Mouse (Mus musculus): Measurements from ENCODE around the gene Fig4. TPM values are rescaled to one million over a fixed set of nuclear protein-coding genes. Genes with fewer than 3 reads are reported as not detected.

Fig4 gene
- polyA plus RNA-seq, 1 experiment = 11.9 TPM

- Histone ChIP-seq H3ac (ENCODE audit: control insufficient read depth, insufficient read length) (no peak overlapping the region), H3K36me3 (ENCODE audit: control insufficient read depth, insufficient read depth) (peaks cover 8% of the 10 kb centered on the region), H3K4me2 (ENCODE audit: low read depth) (no peak overlapping the region), H3K79me2 (ENCODE audit: control insufficient read depth, insufficient read depth) (no peaks in the 10 kb centered on the region), H3K4me3 (no peak overlapping the region), H3K27me3 (ENCODE audit: control insufficient read depth, insufficient read depth, insufficient read length) (no peaks in the 10 kb centered on the region)
- TF ChIP-seq TCF3 (IDR thresholded peaks at IDR 0.05; ENCODE audit: insufficient read length, low read depth) = no peak
- TF ChIP-seq POLR2AphosphoS2 (IDR thresholded peaks at IDR 0.05; ENCODE audit: insufficient read length, low read depth) = no peak
- TF ChIP-seq SRF (IDR thresholded peaks at IDR 0.05; ENCODE audit: control insufficient read depth, insufficient read length, low read depth) = no peak
- TF ChIP-seq MYOG (IDR thresholded peaks at IDR 0.05; ENCODE audit: control insufficient read depth in 1 of 3, insufficient read depth in 1 of 3, insufficient read length in 2 of 3, low read depth in 2 of 3) = no peak
- no peak for TF ChIP-seq REST (IDR thresholded peaks at IDR 0.05; ENCODE audit: insufficient read depth, insufficient read length)
- no peak for TF ChIP-seq MYOD1 (IDR thresholded peaks at IDR 0.05; ENCODE audit: control insufficient read depth in 1 of 3, insufficient read length in 2 of 3, low read depth in 2 of 3)
- no peak for TF ChIP-seq MAX (IDR thresholded peaks at IDR 0.05; ENCODE audit: low read depth)
These were observed 52.4 kb downstream of the Fig4 start for GRCm38 (mm10) chr10:41250749-41251065.

GRCm38 (mm10) chr10:41250045-41250748 lies 52.9 kb downstream of the Fig4 start:
- H3K27me3 ChIP-seq (ENCODE audit: control insufficient read depth, insufficient read depth, insufficient read length) = no peaks in the 10 kb centered on the region
- no peak overlapping the region for H3ac ChIP-seq (ENCODE audit: control insufficient read depth, insufficient read length)
- H3K4me3 ChIP-seq = no peak overlapping the region
- no peak for TF ChIP-seq CEBPB (IDR thresholded peaks at IDR 0.05; ENCODE audit: insufficient read depth, poor library complexity, severe bottlenecking)
- TF ChIP-seq SRF (IDR thresholded peaks at IDR 0.05; ENCODE audit: control insufficient read depth, insufficient read length, low read depth) = no peak
- no peak for TF ChIP-seq E2F4 (IDR thresholded peaks at IDR 0.05; ENCODE audit: insufficient read depth)
- TF ChIP-seq USF1 (IDR thresholded peaks at IDR 0.05; ENCODE audit: low read depth) = no peak
- TF ChIP-seq REST (IDR thresholded peaks at IDR 0.05; ENCODE audit: insufficient read depth, insufficient read length) = no peak
- TF ChIP-seq POLR2A (IDR thresholded peaks at IDR 0.05; ENCODE audit: insufficient read length, low read depth) = no peak
- no peak for TF ChIP-seq POLR2AphosphoS2 (IDR thresholded peaks at IDR 0.05; ENCODE audit: insufficient read length, low read depth)
- TF ChIP-seq TCF12 (IDR thresholded peaks at IDR 0.05; ENCODE audit: insufficient read depth, poor library complexity, severe bottlenecking) = no peak
- TF ChIP-seq TCF3 (IDR thresholded peaks at IDR 0.05; ENCODE audit: insufficient read length, low read depth) = no peak
- TF ChIP-seq MYOG (IDR thresholded peaks at IDR 0.05; ENCODE audit: control insufficient read depth in 1 of 3, insufficient read depth in 1 of 3, insufficient read length in 2 of 3, low read depth in 2 of 3) = no peak
- no peaks in the 10 kb centered on the region for H3K79me2 ChIP-seq (ENCODE audit: control insufficient read depth, insufficient read depth)
- H3K36me3 ChIP-seq (ENCODE audit: control insufficient read depth, insufficient read depth) = peaks cover 8% of the 10 kb centered on the region
- no peak overlapping the region for H3K4me2 ChIP-seq (ENCODE audit: low read depth)

GRCm38 (mm10) chr10:41249006-41249659 lies 53.9 kb downstream of the Fig4 start:
- Histone ChIP-seq H3K79me2 (ENCODE audit: control insufficient read depth, insufficient read depth) (no peaks in the 10 kb centered on the region), H3K36me3 (ENCODE audit: control insufficient read depth, insufficient read depth) (peaks cover 8% of the 10 kb centered on the region), H3K4me3 (no peak overlapping the region), H3K27me3 (ENCODE audit: control insufficient read depth, insufficient read depth, insufficient read length) (no peaks in the 10 kb centered on the region), H3ac (ENCODE audit: control insufficient read depth, insufficient read length) (no peak overlapping the region), H3K4me2 (ENCODE audit: low read depth) (no peak overlapping the region)
- TF ChIP-seq E2F4 (IDR thresholded peaks at IDR 0.05; ENCODE audit: insufficient read depth) (no peak), MYOG (IDR thresholded peaks at IDR 0.05; ENCODE audit: control insufficient read depth in 1 of 3, insufficient read depth in 1 of 3, insufficient read length in 2 of 3, low read depth in 2 of 3) (no peak), TCF12 (IDR thresholded peaks at IDR 0.05; ENCODE audit: insufficient read depth, poor library complexity, severe bottlenecking) (no peak), MAX (IDR thresholded peaks at IDR 0.05; ENCODE audit: low read depth) (no peak), TCF3 (IDR thresholded peaks at IDR 0.05; ENCODE audit: insufficient read length, low read depth) (no peak), CEBPB (IDR thresholded peaks at IDR 0.05; ENCODE audit: insufficient read depth, poor library complexity, severe bottlenecking) (no peak), POLR2A (IDR thresholded peaks at IDR 0.05; ENCODE audit: insufficient read length, low read depth) (no peak), POLR2AphosphoS2 (IDR thresholded peaks at IDR 0.05; ENCODE audit: insufficient read length, low read depth) (no peak), REST (IDR thresholded peaks at IDR 0.05; ENCODE audit: insufficient read depth, insufficient read length) (no peak)

- H3K4me2 ChIP-seq (ENCODE audit: low read depth) = no peak overlapping the region
- H3K4me3 ChIP-seq = no peak overlapping the region
- H3K27me3 ChIP-seq (ENCODE audit: control insufficient read depth, insufficient read depth, insufficient read length) = no peaks in the 10 kb centered on the region
- H3ac ChIP-seq (ENCODE audit: control insufficient read depth, insufficient read length) = no peak overlapping the region
- H3K36me3 ChIP-seq (ENCODE audit: control insufficient read depth, insufficient read depth) = peaks cover 8% of the 10 kb centered on the region
- H3K79me2 ChIP-seq (ENCODE audit: control insufficient read depth, insufficient read depth) = no peaks in the 10 kb centered on the region
- TF ChIP-seq REST (IDR thresholded peaks at IDR 0.05; ENCODE audit: insufficient read depth, insufficient read length) (no peak), MYOD1 (IDR thresholded peaks at IDR 0.05; ENCODE audit: control insufficient read depth in 1 of 3, insufficient read length in 2 of 3, low read depth in 2 of 3) (no peak), POLR2A (IDR thresholded peaks at IDR 0.05; ENCODE audit: insufficient read length, low read depth) (no peak), USF1 (IDR thresholded peaks at IDR 0.05; ENCODE audit: low read depth) (no peak), MYOG (IDR thresholded peaks at IDR 0.05; ENCODE audit: control insufficient read depth in 1 of 3, insufficient read depth in 1 of 3, insufficient read length in 2 of 3, low read depth in 2 of 3) (no peak), POLR2AphosphoS2 (IDR thresholded peaks at IDR 0.05; ENCODE audit: insufficient read length, low read depth) (no peak), CEBPB (IDR thresholded peaks at IDR 0.05; ENCODE audit: insufficient read depth, poor library complexity, severe bottlenecking) (no peak)
These were observed 55.1 kb downstream of the Fig4 start for GRCm38 (mm10) chr10:41247800-41248473.

Measured in myocyte (in vitro differentiated cells).